Mouse (Mus musculus): ENCODE data around the gene Mapk1.
A peak's percentile ranks its signal among the peaks of the same experiment; 100 is the strongest.

The Mapk1 gene

DNA sequence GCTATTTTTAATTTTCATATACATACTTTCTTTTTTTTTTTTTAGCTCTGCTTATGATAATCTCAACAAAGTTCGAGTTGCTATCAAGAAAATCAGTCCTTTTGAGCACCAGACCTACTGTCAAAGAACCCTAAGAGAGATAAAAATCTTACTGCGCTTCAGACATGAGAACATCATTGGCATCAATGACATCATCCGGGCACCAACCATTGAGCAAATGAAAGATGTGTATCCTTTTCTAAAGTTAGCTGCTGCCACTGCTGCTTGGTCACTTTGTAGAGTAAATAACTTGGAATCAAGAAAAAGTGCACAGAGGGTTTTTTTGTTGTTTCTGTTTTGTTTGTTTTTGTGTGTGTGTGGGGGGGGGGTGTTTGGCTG, 32.7 kb downstream of the Mapk1 start:
- no peak for DNase-seq (ENCODE audit: low spot score)

DNA sequence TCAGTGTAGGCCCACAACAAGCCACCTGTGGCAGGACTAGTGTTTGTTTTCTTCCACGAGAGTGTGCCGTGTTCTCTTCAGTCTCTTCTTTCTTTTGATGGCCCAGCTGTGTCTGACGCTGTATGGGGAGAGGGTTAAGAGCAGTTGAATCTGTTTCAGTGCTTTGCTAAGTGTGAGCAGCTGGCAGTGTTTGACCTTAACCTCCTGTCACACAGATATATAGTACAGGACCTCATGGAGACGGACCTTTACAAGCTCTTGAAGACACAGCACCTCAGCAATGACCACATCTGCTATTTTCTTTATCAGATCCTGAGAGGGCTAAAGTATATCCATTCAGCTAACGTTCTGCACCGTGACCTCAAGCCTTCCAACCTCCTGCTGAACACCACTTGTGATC, 34.9 kb downstream of the Mapk1 start:
- DNase-seq (ENCODE audit: low spot score): no peak

DNA sequence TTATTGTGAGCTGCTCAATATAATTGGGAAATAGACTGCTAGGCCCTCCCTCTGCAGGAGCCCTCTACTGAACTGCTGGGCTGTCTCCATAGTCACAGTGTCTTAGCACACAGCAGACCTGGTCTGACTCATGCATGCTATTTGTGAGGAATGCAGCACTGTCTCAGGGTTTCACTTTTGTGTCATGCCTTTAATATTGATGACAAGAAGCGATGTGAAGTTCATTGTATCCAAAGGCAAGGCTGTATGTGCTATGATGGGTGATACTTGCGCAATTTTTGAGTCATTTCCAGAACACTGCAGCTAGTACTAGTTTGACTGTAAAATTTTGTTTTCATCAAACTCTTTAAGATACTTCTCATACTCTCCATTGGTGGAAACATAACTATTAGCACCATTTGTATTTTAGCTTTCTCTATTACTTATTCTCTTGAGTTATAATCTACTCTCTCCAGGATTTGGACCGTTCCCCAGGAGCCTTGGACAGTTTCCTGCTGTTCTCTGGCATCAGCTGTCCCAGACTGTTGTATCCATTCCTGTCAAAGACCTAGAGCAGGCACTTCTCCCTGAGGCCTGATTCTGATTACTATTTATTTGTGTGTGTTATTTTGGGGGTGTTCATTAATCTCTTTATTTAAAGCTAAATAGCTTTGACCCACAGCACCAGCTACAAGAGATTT, 41.4 kb downstream of the Mapk1 start:
- DNase-seq (ENCODE audit: low spot score): no peak

DNA sequence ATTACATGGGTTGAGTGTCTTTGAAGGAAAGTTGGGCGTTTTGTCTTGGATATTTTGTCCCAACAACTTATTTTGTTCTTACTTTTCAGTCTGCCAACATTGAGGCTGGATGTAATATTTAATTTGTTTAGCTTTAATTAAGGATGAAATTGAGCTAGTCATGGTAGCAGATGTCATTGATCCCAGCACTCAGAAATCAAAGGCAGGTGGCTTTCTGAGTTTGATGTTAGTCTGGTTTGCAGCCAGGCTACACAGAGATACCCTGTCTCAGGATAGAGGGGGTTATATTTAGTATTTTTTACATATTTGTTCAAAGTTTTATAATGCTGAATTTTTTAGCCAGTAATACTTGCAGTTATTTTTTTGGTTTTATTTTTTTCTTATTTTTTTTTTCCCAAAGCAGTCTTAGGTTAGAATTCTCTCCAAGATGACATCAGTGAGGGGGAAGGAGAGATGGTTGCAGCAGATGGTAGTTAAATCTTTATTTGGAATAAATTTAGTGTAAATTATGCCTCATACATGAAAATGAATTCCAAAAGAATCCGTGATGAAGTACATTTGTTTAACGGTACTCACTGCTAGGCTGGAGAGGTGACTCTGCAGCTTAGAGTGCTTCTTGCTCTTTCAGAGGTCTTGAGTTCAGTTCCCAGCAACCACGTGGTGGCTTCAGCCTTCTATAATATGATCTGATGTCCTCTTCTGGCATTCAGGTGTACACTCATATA, 47.0 kb downstream of the Mapk1 start:
- peak; percentile 26 for DNase-seq (ENCODE audit: low spot score)

DNA sequence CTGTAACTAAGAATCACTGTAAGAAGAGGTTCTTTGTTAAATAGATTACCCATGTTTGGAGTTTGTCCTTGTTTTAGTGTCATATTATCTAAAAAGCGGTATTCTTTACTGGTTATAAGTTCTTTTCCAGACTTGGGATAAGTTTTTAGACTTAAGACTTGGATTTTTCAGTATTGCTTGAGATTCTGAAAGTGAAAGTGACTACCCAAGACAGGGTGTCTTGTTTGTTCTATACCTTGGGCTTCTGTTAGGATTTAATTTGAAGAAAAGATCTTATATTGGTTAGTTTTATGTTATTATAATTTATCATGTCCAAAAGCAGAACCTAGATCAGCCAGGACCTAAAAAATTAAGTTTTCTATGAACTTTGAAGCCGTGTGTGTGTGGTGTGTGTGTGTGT, 50.6 kb downstream of the Mapk1 start:
- DNase-seq (ENCODE audit: low spot score): no peak

DNA sequence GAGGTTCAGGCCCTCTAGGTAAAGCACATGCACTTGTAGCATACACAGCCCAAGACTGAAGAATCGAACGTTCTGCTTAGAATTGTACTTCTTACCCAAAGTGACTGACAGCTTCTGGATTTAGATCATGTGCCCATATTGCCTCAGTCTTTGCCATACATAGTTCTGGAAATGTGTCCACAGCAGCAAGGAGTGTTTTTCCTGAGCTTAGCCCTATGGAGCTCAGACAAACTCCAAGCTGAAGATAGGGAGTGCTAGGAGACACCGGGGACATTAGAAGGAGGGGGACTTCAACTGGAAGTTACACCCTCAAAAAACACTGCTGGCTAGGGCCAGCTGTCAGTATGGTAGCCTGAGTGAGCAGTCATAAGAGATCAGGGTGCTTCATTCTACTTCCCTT, 57.5 kb downstream of the Mapk1 start:
- DNase-seq (ENCODE audit: low spot score): no peak

DNA sequence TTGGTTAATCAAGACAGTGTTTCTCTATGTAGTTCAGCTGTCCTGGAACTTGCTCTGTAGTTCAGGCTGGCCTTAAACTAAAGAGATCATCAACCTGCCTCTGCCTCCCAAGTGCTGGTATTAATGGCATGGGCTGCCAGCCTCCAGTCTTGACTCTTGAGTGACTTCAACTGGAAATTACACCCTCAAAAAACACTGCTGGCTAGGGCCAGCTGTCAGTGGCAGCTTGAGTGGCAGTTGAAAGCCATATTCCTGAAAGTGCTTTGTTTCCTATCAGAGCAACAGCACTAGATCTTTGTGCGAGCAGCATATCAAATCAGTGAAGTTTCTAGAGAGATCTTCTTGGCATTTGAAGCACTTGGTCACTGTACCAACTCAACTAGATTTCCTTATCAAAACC, 58.2 kb downstream of the Mapk1 start:
- no peak for DNase-seq (ENCODE audit: low spot score)

DNA sequence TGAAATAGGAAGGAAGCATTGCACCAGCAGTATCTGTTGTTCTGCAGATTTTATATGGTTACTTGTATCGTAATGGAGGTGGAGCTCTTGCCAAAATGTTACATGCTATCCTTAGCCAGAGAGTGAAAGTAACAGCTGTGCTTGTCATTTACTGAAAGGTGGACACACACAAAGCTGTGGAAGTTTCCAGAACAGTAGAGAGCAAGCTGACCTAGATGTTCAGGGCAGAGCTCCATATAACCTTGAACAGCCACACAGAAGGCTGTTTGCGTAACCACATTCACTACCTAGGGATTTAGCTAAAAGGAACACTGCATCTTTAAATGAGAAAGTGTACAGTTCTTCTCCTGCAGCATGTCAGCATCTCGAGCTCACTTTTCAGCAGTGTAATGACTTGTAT, 61.1 kb downstream of the Mapk1 start:
- DNase-seq (ENCODE audit: low spot score): no peak

DNA sequence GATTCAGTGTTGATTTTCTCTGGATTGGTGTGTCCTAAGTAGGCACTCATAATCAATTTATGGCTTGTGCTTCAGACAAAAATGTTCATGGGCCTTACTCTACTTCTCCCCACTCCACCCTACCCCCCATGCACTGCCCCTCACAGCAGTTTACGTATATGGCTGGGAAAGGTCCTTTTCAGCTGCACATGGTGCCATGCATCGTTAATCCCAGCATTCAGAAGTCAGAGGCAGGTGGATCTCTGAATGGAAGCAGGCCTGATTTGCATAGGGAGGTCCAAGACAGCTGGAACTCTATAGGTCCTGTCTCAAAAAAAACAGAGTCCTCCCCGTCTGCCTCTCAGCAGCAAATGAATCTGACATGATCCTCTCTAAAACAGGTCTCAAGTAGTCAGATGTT, 62.1 kb downstream of the Mapk1 start:
- no peak for DNase-seq (ENCODE audit: low spot score)

DNA sequence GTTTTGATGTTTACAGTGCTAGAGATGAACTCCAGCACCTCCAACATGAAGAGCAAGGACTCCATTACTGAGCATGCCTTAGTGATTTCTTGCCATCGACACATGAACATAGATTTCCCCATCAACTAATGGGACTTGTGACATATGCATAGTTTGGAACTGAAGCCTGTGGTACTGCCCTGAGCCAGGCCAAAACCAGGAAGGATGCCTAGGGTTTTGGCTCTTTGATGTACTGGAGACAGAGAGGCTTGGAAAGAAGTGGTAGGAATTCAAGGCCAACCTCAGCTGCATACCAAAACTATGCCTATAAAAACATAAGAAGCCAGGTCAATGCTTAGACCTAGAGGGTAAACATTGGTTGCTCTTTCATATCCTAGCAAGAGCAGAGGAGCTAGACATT, 66.7 kb downstream of the Mapk1 start:
- DNase-seq (ENCODE audit: low spot score): no peak

DNA sequence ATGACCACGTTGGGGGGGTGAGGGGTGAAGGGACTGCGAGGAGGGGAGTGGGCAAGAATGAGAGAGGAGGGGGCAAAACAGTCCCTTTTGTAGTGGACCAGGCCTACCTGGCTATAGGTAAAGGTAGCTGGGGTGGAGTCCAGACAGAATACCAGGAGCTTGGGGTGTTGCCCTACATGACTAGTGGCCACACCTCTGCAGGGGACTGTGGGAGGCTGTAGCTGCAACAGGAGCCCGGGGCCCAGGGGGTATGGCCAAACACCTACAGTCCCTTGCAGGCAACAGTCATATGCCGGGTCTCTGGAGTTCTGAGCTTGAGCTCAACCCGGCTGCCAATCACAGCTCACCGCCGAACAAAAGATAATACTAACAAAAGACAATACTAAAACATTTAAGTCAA, 68.9 kb downstream of the Mapk1 start:
- DNase-seq (ENCODE audit: low spot score): no peak

DNA sequence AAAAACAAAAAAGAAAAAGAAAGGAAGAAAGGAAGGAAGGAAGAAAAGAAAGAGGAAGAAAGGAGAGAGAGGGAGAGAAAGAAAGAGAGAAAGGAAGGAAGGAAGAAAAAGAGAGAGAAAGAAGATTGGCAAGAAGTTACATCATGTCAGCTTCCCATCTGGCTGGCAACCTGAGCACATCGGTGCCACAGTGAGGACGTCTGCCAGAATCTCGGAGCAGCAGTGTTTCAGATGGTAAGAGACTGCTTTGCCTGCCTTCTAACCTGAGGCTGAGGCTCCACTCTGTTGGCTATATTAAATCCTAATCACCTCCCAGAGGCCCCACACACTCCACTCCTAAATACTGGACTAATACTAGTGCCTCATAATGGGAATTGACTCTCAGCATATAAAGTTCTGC, 70.7 kb downstream of the Mapk1 start:
- DNase-seq (ENCODE audit: low spot score): no peak

DNA sequence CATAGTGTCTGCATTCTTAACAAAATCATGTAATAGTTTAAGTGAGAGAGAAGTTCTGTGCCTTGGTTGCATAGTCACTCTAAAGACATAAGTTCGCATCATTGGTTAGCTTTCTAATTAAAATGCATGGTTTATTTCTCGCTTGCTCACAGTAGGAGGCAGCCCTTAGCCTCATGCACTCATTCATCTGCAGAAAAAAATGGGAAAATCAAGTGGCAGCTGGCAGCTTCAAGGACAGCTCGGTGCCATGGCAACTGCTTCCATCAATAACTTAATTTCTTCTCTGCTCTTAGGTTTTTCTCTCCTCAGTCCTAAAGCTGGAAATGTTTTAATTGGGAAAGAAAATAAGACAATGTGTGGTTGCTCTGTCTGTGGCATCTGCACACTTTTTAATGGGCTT, 72.4 kb downstream of the Mapk1 start:
- DNase-seq (ENCODE audit: low spot score): peak; percentile 57

DNA sequence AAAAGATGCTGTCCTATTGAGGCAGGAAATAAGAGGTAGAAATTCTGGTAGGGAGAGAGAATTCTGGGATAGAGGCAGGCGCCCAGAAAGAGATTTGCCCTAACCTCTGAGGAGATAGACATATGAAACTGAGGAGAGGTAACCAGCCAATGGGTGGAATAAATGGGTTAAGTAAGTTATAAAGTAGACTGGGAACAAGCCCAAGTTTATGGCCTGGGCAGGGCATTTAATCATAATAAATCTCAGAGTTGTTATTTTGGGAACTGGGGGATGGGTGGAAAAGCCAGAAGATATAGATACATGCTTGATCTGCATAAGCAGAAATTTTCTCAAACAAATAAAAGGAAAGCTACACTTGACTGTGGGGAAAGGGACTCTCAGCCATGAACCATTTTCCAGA, 79.2 kb downstream of the Mapk1 start:
- no peak for DNase-seq (ENCODE audit: low spot score)

DNA sequence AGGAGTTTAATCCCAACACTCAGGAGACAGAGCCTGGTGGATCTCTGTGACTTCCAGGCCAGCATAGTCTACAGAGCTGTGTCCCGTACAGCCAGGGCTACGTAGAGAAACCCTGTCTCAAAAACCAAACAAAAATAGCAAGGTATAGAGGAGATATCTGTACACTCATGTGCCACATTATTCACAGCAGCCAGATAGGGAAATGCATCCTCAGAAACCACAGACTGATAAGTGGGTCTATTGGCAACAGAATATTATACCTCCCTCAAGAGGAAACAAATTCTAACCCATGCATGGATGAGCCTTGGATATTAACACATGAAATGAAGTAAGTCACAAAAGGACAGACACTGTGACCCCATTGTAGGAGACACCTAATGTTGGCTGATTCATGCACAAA, 84.4 kb downstream of the Mapk1 start:
- no peak for DNase-seq (ENCODE audit: low spot score)

DNA sequence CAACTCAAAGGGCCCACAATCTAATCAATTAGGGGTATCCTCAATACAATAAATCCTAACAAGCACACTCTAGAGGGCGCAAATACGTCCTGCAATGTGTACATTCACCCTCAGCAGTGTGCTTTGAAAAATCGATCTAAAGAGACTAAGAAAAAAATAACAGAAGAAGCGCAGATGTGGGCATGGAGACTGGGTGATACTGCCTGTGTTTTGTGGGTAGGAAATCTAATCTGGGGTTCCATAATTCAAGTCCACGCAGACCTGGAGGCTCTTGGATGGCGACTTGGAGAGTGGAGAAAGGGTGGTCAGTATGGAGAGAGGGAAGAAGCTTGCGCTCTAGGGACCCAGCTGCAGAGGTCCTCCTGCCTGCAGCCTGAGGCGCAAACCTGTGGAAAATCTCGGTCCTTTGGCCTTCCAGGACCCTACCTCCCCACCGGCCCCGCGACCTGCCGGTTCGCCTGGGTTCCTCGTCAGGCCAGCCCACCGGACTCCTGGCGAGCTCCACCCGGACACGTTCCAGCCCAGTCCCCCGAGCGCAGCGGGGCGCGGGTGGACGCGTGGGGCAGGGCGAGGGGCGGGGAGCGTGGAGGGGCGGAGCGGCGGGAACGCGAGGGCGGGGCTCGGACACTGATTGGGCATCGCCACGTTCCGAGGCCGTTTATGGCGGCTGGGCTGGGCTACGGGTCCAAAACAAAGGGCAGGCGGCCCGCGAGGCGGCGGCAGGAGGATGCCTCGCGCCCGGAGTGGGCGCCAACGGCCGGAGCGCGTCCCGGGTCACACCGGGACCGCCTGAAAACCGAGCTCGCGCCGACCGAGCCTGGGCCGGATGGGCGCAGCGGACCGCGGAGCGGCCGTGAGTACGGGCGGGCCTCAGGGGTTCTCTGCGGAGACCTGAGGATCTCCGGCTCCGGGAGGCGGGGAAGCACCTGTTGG, 86.6 kb downstream of the Mapk1 start, which contains the start of gene Ypel1:
TSS of gene Ypel1 (plus strand) at position 186 of the 933 bp plus-strand sequence.
- peak; percentile 85 for DNase-seq (ENCODE audit: low spot score)

DNA sequence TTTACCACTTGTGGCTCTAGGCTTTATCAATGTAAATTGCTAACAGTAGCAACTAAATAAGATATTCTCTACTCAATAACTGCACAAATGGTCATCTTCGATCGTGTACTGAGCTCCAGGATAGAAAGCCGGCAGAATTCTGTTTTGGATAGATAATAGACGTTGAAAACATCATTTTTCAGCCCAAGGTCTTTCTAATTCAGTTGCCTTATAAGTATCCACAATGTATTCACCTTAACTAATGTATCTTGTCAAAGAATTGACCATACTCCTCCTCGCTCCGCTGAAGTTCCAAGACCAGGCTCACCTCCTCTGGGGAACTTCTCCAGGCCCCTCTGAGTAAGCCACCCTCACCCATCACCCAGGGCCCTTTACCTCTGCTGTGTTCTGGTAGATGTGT, 87.5 kb downstream of the Mapk1 start:
- no peak for DNase-seq (ENCODE audit: low spot score)

DNA sequence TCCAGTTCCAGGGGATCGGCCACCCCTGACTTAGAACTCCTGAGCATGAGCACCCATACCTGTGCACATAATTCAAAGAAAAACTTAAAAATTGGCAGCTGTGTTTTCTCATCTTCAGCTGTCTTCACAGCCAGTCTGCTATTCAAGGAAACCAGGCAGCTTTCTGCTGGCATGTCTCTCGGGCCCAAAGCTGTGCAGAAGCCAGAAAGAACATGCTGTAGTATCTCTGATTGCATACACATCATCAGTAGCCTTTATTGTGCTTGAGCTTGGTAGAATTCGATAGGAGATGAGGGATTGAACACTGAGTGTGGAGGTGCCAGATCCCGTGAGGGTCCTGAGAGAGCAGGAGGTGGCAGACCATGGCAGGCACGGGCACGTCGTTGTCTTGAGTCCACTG, 89.8 kb downstream of the Mapk1 start:
- DNase-seq (ENCODE audit: low spot score): no peak

DNA sequence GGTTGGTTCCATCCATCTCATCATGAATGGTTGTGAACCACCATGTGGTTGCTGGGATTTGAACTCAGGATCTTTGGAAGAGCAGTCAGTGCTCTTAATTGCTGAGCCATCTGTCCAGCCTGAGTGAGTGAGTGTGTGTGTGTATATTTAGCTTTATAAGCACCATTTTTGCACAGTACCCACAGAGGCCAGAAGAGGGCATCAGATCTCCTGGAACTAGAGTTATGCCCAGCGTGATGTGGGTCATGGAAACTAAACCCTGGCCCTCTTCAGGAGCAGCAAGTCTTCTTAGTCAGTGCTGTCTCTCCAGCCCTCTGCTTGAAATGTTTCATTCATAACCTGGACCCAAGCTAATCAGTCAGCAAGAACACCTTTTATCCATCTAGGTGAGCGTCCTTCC, 93.1 kb downstream of the Mapk1 start:
- DNase-seq (ENCODE audit: low spot score): no peak

DNA sequence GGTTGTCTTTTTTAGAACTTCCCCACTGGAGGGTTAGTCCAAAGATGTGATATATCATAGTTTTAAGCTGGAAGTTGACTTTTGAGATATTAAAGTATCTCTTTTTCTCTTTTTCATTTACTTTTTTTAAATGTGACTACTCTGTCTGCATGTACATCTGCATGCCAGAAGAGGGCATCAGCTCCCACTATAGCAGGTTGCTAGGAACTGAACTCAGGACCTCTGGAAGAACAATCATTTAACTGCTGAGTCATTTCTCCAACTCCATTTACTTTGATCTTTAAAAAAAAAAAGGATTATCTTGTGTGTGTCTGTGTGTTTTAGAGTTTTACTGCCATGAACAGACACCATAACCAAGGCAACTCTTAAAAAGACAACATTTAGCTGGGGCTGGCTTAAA, 93.7 kb downstream of the Mapk1 start:
- DNase-seq (ENCODE audit: low spot score): no peak

DNA sequence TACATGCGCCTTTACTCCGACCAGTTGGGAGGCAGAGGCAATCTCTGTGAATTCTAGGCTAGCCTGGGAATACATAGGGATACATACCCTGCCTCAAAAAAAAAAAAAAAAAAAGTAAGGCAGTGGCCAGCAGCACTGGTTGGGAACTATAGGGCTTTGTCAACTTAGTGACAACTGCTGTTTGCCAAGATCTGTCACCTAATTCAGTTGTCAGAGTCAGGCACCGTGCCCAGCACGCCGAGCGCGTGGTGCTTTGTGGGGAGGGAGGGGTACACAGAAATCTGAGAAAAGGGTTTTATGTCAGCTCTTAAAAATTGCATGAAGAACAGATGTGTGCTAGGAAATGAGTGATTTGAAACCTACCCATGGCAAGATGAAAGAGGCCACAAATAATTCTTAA, 94.9 kb downstream of the Mapk1 start:
- DNase-seq (ENCODE audit: low spot score): no peak

DNA sequence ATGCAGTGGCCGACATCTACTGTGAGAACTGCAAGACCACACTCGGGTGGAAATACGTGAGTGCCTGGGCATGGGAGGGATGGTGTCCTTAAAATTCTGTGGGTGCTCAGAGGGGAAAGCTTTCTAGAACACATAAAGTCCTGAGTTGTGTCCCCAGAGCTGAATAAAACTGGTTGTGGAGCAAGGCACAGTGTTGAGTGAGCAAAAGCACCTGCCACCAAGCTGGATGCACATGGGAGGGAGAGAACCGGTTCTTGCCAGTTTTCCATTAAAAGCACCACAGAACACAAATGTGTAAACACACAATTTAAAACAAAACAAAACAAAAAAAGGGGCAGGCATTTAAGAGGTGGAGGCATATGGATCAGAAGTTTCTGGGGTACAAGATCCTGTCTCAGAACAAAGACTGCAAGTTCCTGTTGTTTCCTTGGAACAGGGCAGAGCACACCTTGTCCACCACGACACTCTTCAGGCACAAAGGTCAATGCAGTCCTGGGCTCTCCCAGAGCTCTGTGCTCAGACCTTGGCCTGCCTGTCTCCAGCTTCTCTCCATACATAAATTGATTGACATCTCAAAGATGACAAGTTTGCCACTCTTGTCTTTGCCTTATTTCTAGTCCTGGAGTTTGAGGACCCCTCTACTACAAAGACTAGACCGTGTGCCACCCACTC, 99.1 kb downstream of the Mapk1 start:
- DNase-seq (ENCODE audit: low spot score): no peak

Measured in layer of hippocampus, adult 11-12 months (tissue).